Mouse (Mus musculus) cortical plate, adult 2 months (tissue): ENCODE measurements at regions not wholly inside any gene's neighbourhood (a gene's known extent, or its start where the extent isn't known, plus 50 kb on each side); places are given as distances from the start of the nearest gene placed in this dataset.

Experiments
- CTCF ChIP-seq: fragments of 200-500 bp; IDR thresholded peaks from 2 replicates; pipeline ENCODE4 v1.5.1; 2011; ENCODE audit warnings: mild to moderate bottlenecking, control low read depth, low read length; ENCODE audit not compliant: insufficient read depth; ENCODE audit errors: extremely low read depth
- POLR2A ChIP-seq: fragments of 200-500 bp; IDR thresholded peaks from 2 replicates; pipeline ENCODE4 v1.6.1; 2011; ENCODE audit warnings: mild to moderate bottlenecking, low read length, control low read depth; ENCODE audit not compliant: insufficient read depth; ENCODE audit errors: extremely low read depth

GRCm38 (mm10) chr11:56373624-56374023 is 332.8 kb upstream of the Nmur2 start:
- TF ChIP-seq CTCF, result no peak
- no peak for TF ChIP-seq POLR2A
